Mouse (Mus musculus): ENCODE data around the gene Spef1. TPM values are rescaled to one million over a fixed set of nuclear protein-coding genes. Genes with fewer than 3 reads are reported as not detected.

Gene Spef1
- total RNA-seq, 1 experiment from 2014 or later: 4.7 TPM

DNA sequence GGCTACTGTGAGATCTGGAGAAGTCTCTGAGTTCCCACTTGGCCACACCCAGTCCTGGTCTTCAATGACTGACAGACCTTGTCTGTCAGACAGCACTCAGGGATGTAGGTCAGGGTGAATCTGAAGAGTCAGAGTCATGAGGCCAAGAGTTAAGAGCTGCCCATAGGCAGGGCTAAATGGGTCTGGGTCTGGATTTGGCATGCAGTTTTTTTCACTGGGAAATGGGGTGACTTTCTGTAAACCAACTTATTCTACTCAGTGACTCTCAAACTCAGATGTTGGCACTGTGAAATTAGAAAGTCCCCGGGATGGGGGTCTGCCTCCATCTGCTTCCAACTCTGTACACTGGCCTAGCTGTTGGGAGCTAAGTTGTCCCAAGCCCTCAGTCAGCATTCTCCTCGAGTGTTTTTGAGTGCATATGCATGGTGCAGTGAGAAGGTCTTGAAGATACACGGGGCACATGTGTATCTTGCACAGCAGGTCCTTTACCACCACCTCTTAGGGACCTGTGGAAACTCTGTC, 58.4 kb downstream of the Spef1 start:
- ATAC-seq (replicated peaks; ENCODE audit: low read depth, poor library complexity, severe bottlenecking): no peak

DNA sequence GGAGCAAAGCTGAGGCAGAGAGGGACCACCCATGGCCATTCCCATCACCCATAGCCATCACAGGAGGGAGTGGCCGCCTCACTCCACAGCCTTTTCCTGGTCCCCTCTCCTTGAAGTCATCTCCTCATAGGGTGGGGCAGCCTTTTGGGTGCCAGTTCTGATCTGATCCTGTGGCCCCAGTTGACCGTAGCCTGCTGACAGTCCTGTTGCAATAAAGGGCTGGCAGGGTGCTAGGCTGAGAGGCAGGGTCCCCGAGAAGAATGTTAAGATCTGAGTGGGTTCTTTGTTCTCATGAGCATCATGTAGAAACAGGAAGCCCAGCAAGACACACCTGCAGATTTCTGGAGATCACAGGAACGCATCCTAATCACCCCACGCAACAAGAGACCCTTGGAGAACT, 58.9 kb downstream of the Spef1 start:
- no peak for ATAC-seq (replicated peaks; ENCODE audit: low read depth, poor library complexity, severe bottlenecking)

DNA sequence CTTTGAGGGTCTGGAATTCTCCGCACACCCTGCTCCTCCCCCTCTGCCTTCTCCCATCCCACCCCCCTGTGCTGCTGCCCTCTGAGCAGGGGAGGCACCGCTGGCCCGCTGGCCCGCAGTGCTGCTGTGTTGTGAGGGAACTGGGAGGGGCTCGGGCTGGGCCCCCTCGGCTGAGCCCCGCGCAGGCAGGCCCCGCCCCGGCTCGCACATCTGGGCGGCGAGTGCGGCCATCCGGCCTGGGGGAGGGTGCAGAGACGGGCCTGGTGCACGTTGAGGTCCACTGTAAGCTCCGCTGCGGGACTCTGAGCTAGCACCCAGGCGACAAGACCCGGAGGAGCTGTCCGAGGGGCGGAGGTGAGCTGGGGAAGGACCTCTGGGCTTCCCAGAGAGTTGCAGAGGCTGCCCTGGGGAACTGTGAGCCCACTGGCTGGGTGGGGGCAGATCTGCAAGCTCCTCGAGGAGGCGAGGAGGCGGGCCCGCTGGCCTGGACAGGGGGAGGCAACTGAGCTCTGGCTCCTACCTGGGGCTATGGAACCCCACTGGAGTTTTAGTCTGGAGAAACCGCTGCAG, 59.8 kb downstream of the Spef1 start, which contains the start of gene Hspa12b:
Gene Hspa12b, plus strand, starts transcription at position 120 of the 570 bp plus-strand sequence.
- ATAC-seq (replicated peaks; ENCODE audit: low read depth, poor library complexity, severe bottlenecking): peak; percentile 48

- no peak for ATAC-seq (replicated peaks; ENCODE audit: low read depth, poor library complexity, severe bottlenecking)
These were observed 60.9 kb downstream of the Spef1 start for GRCm38 (mm10) chr2:131125964-131126815.

DNA sequence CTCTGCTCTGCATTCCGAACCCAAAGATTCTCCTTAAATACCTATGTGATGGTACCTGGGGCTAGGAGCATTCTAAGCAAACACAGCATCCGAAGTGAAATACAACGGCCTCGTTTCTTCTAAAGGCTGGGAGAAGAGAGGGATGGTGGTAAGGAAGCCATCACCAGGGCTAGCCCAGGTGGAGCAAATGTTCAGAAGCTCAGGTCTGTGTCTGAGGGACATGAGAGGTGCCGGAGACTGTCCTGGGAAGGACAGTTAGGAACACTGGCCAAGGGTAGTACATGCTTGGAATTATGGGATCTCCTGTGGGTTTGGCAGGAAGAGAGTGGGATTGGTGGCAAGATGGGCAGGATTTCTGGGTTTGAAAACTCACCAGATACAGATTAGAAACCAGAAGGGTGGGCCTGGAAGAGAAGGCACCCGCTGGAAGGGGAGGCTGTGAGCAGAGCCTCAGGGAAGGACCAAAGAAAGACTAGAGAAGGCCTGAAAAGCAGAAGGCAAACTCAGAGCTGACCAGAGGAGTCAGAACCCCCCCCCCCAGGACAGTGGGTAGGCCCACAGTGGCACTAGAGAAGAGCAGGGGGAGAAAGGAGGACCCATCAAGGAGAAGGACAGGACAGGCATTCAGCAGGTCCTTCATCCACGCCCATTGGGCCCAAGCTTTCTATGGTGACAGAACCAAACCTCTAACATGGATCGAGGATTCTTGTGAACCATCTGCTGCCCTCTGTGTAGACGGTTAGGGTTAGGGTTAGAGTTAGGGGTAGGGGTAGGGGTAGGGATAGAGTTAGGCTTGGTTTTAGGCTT, 61.7 kb downstream of the Spef1 start:
- ATAC-seq (replicated peaks; ENCODE audit: low read depth, poor library complexity, severe bottlenecking): no peak

- ATAC-seq (replicated peaks; ENCODE audit: low read depth, poor library complexity, severe bottlenecking): peak; percentile 79
These were observed 62.9 kb downstream of the Spef1 start for GRCm38 (mm10) chr2:131124166-131124565.

Other genes starting within 250 kb of the Spef1 start
- gene Gfra4, start 144.2 kb downstream of the Spef1 start, total RNA-seq (2017): not detected in 2 replicates
- not detected in 2 replicates for gene Adam33, start 123.5 kb downstream of the Spef1 start, total RNA-seq (2017)
- gene Siglec1, start 100.5 kb downstream of the Spef1 start, total RNA-seq (2017): under 0.01 TPM in 1 of 2 replicates, not detected in the other
- 0.92 and 0.96 TPM in 2 replicates for gene Hspa12b, start 60.0 kb downstream of the Spef1 start, total RNA-seq (2017)
- not detected in 2 replicates for gene Gm11037, start 53.8 kb downstream of the Spef1 start, total RNA-seq (2017)
- gene 1700037H04Rik, start 27.2 kb downstream of the Spef1 start, total RNA-seq (2017): 29.2 and 30.8 TPM in 2 replicates
- 17.6 and 18.7 TPM in 2 replicates for gene Cenpb, start 7.2 kb downstream of the Spef1 start, total RNA-seq (2017)
- 13.3 and 15.8 TPM in 2 replicates for gene Cdc25b, start 333 bp downstream of the Spef1 start, total RNA-seq (2017)
- gene Ap5s1, start 19.8 kb upstream of the Spef1 start, total RNA-seq (2017): 2.4 and 2.6 TPM in 2 replicates
- 15.8 and 16.5 TPM in 2 replicates for gene Mavs, start 46.8 kb upstream of the Spef1 start, total RNA-seq (2017)
- gene Pank2, start 75.2 kb upstream of the Spef1 start, total RNA-seq (2017): 57.3 and 72.4 TPM in 2 replicates
- 0.82 and 3.7 TPM in 2 replicates for gene Rnf24, start 165.6 kb upstream of the Spef1 start, total RNA-seq (2017)